Mouse (Mus musculus): ENCODE data around the gene Iqcc.

Gene Iqcc

GRCm38 (mm10) chr4:129622120-129622802, 3.4 kb upstream of the Iqcc start:
- DNase-seq (ENCODE audit: low spot score), result no peak

GRCm38 (mm10) chr4:129621283-129621841, 2.5 kb upstream of the Iqcc start:
- DNase-seq (ENCODE audit: low spot score), result no peak

- DNase-seq (ENCODE audit: low spot score), result no peak
Measured at GRCm38 (mm10) chr4:129620419-129621282, 1.8 kb upstream of the Iqcc start.

- no peak for DNase-seq (ENCODE audit: low spot score)
Measured at GRCm38 (mm10) chr4:129618031-129618430, 868 bp downstream of the Iqcc start.

GRCm38 (mm10) chr4:129617121-129617641, 1.7 kb downstream of the Iqcc start:
- no peak for DNase-seq (ENCODE audit: low spot score)

GRCm38 (mm10) chr4:129616631-129617030, 2.3 kb downstream of the Iqcc start:
- no peak for DNase-seq (ENCODE audit: low spot score)

GRCm38 (mm10) chr4:129615801-129616290, 3.1 kb downstream of the Iqcc start:
- no peak for DNase-seq (ENCODE audit: low spot score)

GRCm38 (mm10) chr4:129614093-129614492, 4.8 kb downstream of the Iqcc start, which contains the start of gene Dcdc2b:
Gene Dcdc2b (minus strand): TSS chr4:129614257.
- DNase-seq (ENCODE audit: low spot score), result no peak

GRCm38 (mm10) chr4:129610472-129610871, 8.4 kb downstream of the Iqcc start:
- no peak for DNase-seq (ENCODE audit: low spot score)

GRCm38 (mm10) chr4:129610026-129610425, 8.9 kb downstream of the Iqcc start:
- no peak for DNase-seq (ENCODE audit: low spot score)

- DNase-seq (ENCODE audit: low spot score), result no peak
Measured at GRCm38 (mm10) chr4:129609139-129609631, 9.7 kb downstream of the Iqcc start.

GRCm38 (mm10) chr4:129608426-129609025, 10.4 kb downstream of the Iqcc start:
- DNase-seq (ENCODE audit: low spot score), result peak; percentile 65

GRCm38 (mm10) chr4:129600233-129601158, 18.4 kb downstream of the Iqcc start, which contains the start of the genes Eif3i and Tmem234:
Gene Eif3i (minus strand): TSS chr4:129600648.
Gene Tmem234 (plus strand): TSS chr4:129600668.
- peak; percentile 81 for DNase-seq (ENCODE audit: low spot score)

GRCm38 (mm10) chr4:129588865-129589264, 30.0 kb downstream of the Iqcc start:
- no peak for DNase-seq (ENCODE audit: low spot score)

GRCm38 (mm10) chr4:129586943-129587342, 32.0 kb downstream of the Iqcc start:
- no peak for DNase-seq (ENCODE audit: low spot score)

GRCm38 (mm10) chr4:129585773-129586172, 33.1 kb downstream of the Iqcc start:
- no peak for DNase-seq (ENCODE audit: low spot score)

GRCm38 (mm10) chr4:129584884-129585608, 33.9 kb downstream of the Iqcc start:
- DNase-seq (ENCODE audit: low spot score), result peak; percentile 84

GRCm38 (mm10) chr4:129584370-129584769, 34.5 kb downstream of the Iqcc start:
- DNase-seq (ENCODE audit: low spot score), result no peak

- DNase-seq (ENCODE audit: low spot score), result no peak
Measured at GRCm38 (mm10) chr4:129582251-129582650, 36.6 kb downstream of the Iqcc start.

- DNase-seq (ENCODE audit: low spot score), result no peak
Measured at GRCm38 (mm10) chr4:129580347-129580746, 38.6 kb downstream of the Iqcc start.
